Mouse (Mus musculus): Measurements from ENCODE around the gene Lmf1. TPM values are rescaled to one million over a fixed set of nuclear protein-coding genes. Genes with fewer than 3 reads are reported as not detected.

Gene Lmf1
- polyA plus RNA-seq, 1 experiment: 22.4 TPM

- no peak overlapping the region for H3K4me3 ChIP-seq (replicated peaks; ENCODE audit: extremely low read depth, low read depth, low read length)
- 13% methylated on average over 29 of the region's 29 CpGs for WGBS
- H3K4me1 ChIP-seq (ENCODE audit: control insufficient read depth, insufficient read depth, low read length): no peaks in the 10 kb centered on the region
- TF ChIP-seq POLR2A (IDR thresholded peaks at IDR 0.05; ENCODE audit: borderline replicate concordance, extremely low read depth, low read depth, low read length) (no peak), CTCF (IDR thresholded peaks at IDR 0.05; ENCODE audit: insufficient read depth, low read length) (no peak)
- no peak for DNase-seq
These were observed 22.9 kb upstream of the Lmf1 start for GRCm38 (mm10) chr17:25555666-25556629.

GRCm38 (mm10) chr17:25556630-25557354 lies 22.1 kb upstream of the Lmf1 start:
- Histone ChIP-seq H3K4me1 (ENCODE audit: control insufficient read depth, insufficient read depth, low read length) (no peaks in the 10 kb centered on the region), H3K4me3 (replicated peaks; ENCODE audit: extremely low read depth, low read depth, low read length) (no peak overlapping the region)
- DNase-seq: no peak
- no peak for TF ChIP-seq POLR2A (IDR thresholded peaks at IDR 0.05; ENCODE audit: borderline replicate concordance, extremely low read depth, low read depth, low read length)
- no peak for TF ChIP-seq CTCF (IDR thresholded peaks at IDR 0.05; ENCODE audit: insufficient read depth, low read length)
- 10% methylated on average over 21 of the region's 21 CpGs for WGBS

- no peak for DNase-seq
- Histone ChIP-seq H3K4me3 (replicated peaks; ENCODE audit: extremely low read depth, low read depth, low read length) (no peak overlapping the region), H3K4me1 (ENCODE audit: control insufficient read depth, insufficient read depth, low read length) (no peaks in the 10 kb centered on the region)
- WGBS: 46% methylated on average over 4 of the region's 4 CpGs
- TF ChIP-seq CTCF (IDR thresholded peaks at IDR 0.05; ENCODE audit: insufficient read depth, low read length) (no peak), POLR2A (IDR thresholded peaks at IDR 0.05; ENCODE audit: borderline replicate concordance, extremely low read depth, low read depth, low read length) (no peak)
These were observed 19.3 kb upstream of the Lmf1 start for GRCm38 (mm10) chr17:25559634-25560033.

GRCm38 (mm10) chr17:25560554-25561222 lies 18.2 kb upstream of the Lmf1 start:
- TF ChIP-seq CTCF (IDR thresholded peaks at IDR 0.05; ENCODE audit: insufficient read depth, low read length): no peak
- no peaks in the 10 kb centered on the region for H3K4me1 ChIP-seq (ENCODE audit: control insufficient read depth, insufficient read depth, low read length)
- H3K4me3 ChIP-seq (replicated peaks; ENCODE audit: extremely low read depth, low read depth, low read length): no peak overlapping the region
- WGBS: 57% methylated on average over 5 of the region's 5 CpGs
- DNase-seq: no peak

GRCm38 (mm10) chr17:25561223-25562028 lies 17.5 kb upstream of the Lmf1 start:
- Histone ChIP-seq H3K4me3 (replicated peaks; ENCODE audit: extremely low read depth, low read depth, low read length) (no peak overlapping the region), H3K4me1 (ENCODE audit: control insufficient read depth, insufficient read depth, low read length) (no peaks in the 10 kb centered on the region)
- TF ChIP-seq CTCF (IDR thresholded peaks at IDR 0.05; ENCODE audit: insufficient read depth, low read length): no peak
- no peak for TF ChIP-seq POLR2A (IDR thresholded peaks at IDR 0.05; ENCODE audit: borderline replicate concordance, extremely low read depth, low read depth, low read length)
- 73% methylated on average over 16 of the region's 16 CpGs for WGBS
- DNase-seq: no peak

GRCm38 (mm10) chr17:25564481-25564880 lies 14.4 kb upstream of the Lmf1 start:
- 69% methylated on average over 5 of the region's 5 CpGs for WGBS
- no peak for DNase-seq
- no peaks in the 10 kb centered on the region for H3K4me1 ChIP-seq (ENCODE audit: control insufficient read depth, insufficient read depth, low read length)
- H3K4me3 ChIP-seq (replicated peaks; ENCODE audit: extremely low read depth, low read depth, low read length): no peak overlapping the region
- TF ChIP-seq POLR2A (IDR thresholded peaks at IDR 0.05; ENCODE audit: borderline replicate concordance, extremely low read depth, low read depth, low read length) (no peak), CTCF (IDR thresholded peaks at IDR 0.05; ENCODE audit: insufficient read depth, low read length) (no peak)

GRCm38 (mm10) chr17:25565244-25565643 lies 13.6 kb upstream of the Lmf1 start:
- H3K4me3 ChIP-seq (replicated peaks; ENCODE audit: extremely low read depth, low read depth, low read length): no peak overlapping the region
- 29% methylated on average over 6 of the region's 6 CpGs for WGBS
- H3K4me1 ChIP-seq (ENCODE audit: control insufficient read depth, insufficient read depth, low read length): peaks cover 5% of the 10 kb centered on the region; the same call in 1 of the 2 replicates
- no peak for DNase-seq
- TF ChIP-seq POLR2A (IDR thresholded peaks at IDR 0.05; ENCODE audit: borderline replicate concordance, extremely low read depth, low read depth, low read length): no peak
- no peak for TF ChIP-seq CTCF (IDR thresholded peaks at IDR 0.05; ENCODE audit: insufficient read depth, low read length)

- no peak for TF ChIP-seq POLR2A (IDR thresholded peaks at IDR 0.05; ENCODE audit: borderline replicate concordance, extremely low read depth, low read depth, low read length)
- no peak for TF ChIP-seq CTCF (IDR thresholded peaks at IDR 0.05; ENCODE audit: insufficient read depth, low read length)
- peaks cover 6% of the 10 kb centered on the region; the same call in 1 of the 2 replicates for H3K4me1 ChIP-seq (ENCODE audit: control insufficient read depth, insufficient read depth, low read length)
- no peak overlapping the region for H3K4me3 ChIP-seq (replicated peaks; ENCODE audit: extremely low read depth, low read depth, low read length)
- 76% methylated on average over 17 of the region's 17 CpGs for WGBS
- DNase-seq: no peak
These were observed 12.9 kb upstream of the Lmf1 start for GRCm38 (mm10) chr17:25565860-25566600.

Measured in lung, adult 2 months (tissue).